Mouse (Mus musculus) macrophage (primary cell): ENCODE results near the gene Cby1. TPM values are rescaled to one million over a fixed set of nuclear protein-coding genes. Genes with fewer than 3 reads are reported as not detected.

Experiments used
- H3K27ac ChIP-seq: fragments of 350-480 bp; formaldehyde crosslinking; 2 replicates; pipeline ENCODE4 v1.9.0; 2021
- H3K36me3 ChIP-seq: fragments of 350-480 bp; formaldehyde crosslinking; 2 replicates; pipeline ENCODE4 v1.9.0; 2021; ENCODE audit errors: inconsistent target
- H3K4me3 ChIP-seq: fragments of 350-480 bp; formaldehyde crosslinking; 2 replicates; pipeline ENCODE4 v1.9.0; 2021; ENCODE audit errors: inconsistent target
- H3K79me2 ChIP-seq: fragments of 350-480 bp; formaldehyde crosslinking; 2 replicates; pipeline ENCODE4 v1.9.0; 2021; ENCODE audit errors: inconsistent target
- WGBS: methylation state at CpG from one replicate; pipeline ENCODE4 v1.1.7; 2026; ENCODE audit warnings: inconsistent platforms; ENCODE audit not compliant: missing documents; 5-methylcytosine and 5-hydroxymethylcytosine counted together
- polyA plus RNA-seq: library from polyadenylated mRNA; stranded (reverse); fragments of 250-400 nt; gene quantifications from 3 replicates; pipeline ENCODE4 v1.2.4, GENCODE M21; 2018; ENCODE audit warnings: inconsistent platforms

Gene Cby1
- polyA plus RNA-seq, 1 experiment from 2014 or later, result 24.8 TPM

- 89% methylated on average over 11 of the region's 17 CpGs for WGBS
- no peak overlapping the region for H3K27ac ChIP-seq
- no peaks in the 10 kb centered on the region for H3K79me2 ChIP-seq
- no peak overlapping the region for H3K4me3 ChIP-seq
- H3K36me3 ChIP-seq, result peaks cover 49% of the 10 kb centered on the region
Observed at GRCm38 (mm10) chr15:79706603-79707214, 47.7 kb downstream of the Cby1 start.

GRCm38 (mm10) chr15:79708229-79708822, 49.3 kb downstream of the Cby1 start:
- Histone ChIP-seq H3K36me3 (peaks cover 65% of the 10 kb centered on the region), H3K79me2 (no peaks in the 10 kb centered on the region), H3K4me3 (no peak overlapping the region), H3K27ac (no peak overlapping the region)
- 91% methylated on average over 5 of the region's 5 CpGs for WGBS

GRCm38 (mm10) chr15:79715646-79716045, 56.6 kb downstream of the Cby1 start:
- peaks cover 82% of the 10 kb centered on the region for H3K36me3 ChIP-seq
- 90% methylated on average over 7 of the region's 7 CpGs for WGBS
- H3K4me3 ChIP-seq, result no peak overlapping the region
- no peak overlapping the region for H3K27ac ChIP-seq
- no peaks in the 10 kb centered on the region for H3K79me2 ChIP-seq

GRCm38 (mm10) chr15:79716710-79717109, 57.7 kb downstream of the Cby1 start:
- H3K4me3 ChIP-seq, result no peak overlapping the region
- peaks cover 72% of the 10 kb centered on the region for H3K36me3 ChIP-seq
- H3K79me2 ChIP-seq, result no peaks in the 10 kb centered on the region
- 96% methylated on average over 6 of the region's 6 CpGs for WGBS
- H3K27ac ChIP-seq, result no peak overlapping the region

Other genes with a start within 250 kb of the Cby1 start
- 18.1 to 38.8 TPM (median 37.6 TPM) in 3 replicates for gene Csnk1e, start 203.6 kb upstream of the Cby1 start, polyA plus RNA-seq
- gene Kcnj4, start 154.0 kb upstream of the Cby1 start, polyA plus RNA-seq, result not detected in 3 replicates
- gene Kdelr3, start 142.8 kb upstream of the Cby1 start, polyA plus RNA-seq, result not detected in 3 replicates
- gene Ddx17, start 112.5 kb upstream of the Cby1 start, polyA plus RNA-seq, result 83.2 to 165 TPM (median 122 TPM) in 3 replicates
- not detected in 3 replicates for gene Dmc1, start 54.1 kb upstream of the Cby1 start, polyA plus RNA-seq
- gene Fam227a, start 243 bp upstream of the Cby1 start, polyA plus RNA-seq, result 0.34 to 1.0 TPM in 2 of 3 replicates, not detected in the other
- gene Tomm22, start 11.7 kb downstream of the Cby1 start, polyA plus RNA-seq, result 71.6 to 131 TPM (median 97.1 TPM) in 3 replicates
- gene Josd1, start 28.7 kb downstream of the Cby1 start, polyA plus RNA-seq, result 13.3 to 18.4 TPM (median 16.8 TPM) in 3 replicates
- 18.0 to 29.2 TPM (median 22.4 TPM) in 3 replicates for gene Gtpbp1, start 31.6 kb downstream of the Cby1 start, polyA plus RNA-seq
- 29.8 to 44.7 TPM (median 30.4 TPM) in 3 replicates for gene Sun2, start 83.3 kb downstream of the Cby1 start, polyA plus RNA-seq
- 16.8 to 18.9 TPM (median 17.3 TPM) in 3 replicates for gene Dnal4, start 118.7 kb downstream of the Cby1 start, polyA plus RNA-seq
- 0.20 to 0.89 TPM (median 0.76 TPM) in 3 replicates for gene Nptxr, start 145.6 kb downstream of the Cby1 start, polyA plus RNA-seq
- gene Npcd, start 175.0 kb downstream of the Cby1 start, polyA plus RNA-seq, result not detected in 3 replicates
- gene Cbx6, start 175.5 kb downstream of the Cby1 start, polyA plus RNA-seq, result 5.7 to 7.7 TPM (median 6.8 TPM) in 3 replicates
- 22.8 to 91.0 TPM (median 42.5 TPM) in 3 replicates for gene Apobec3, start 232.5 kb downstream of the Cby1 start, polyA plus RNA-seq